Mouse (Mus musculus) lung, postnatal 0 days (tissue): ENCODE results near the gene Ankrd36.

Source experiments
- CTCF ChIP-seq: IDR thresholded peaks from 2 replicates; pipeline ENCODE4 v1.5.1; 2016; ENCODE audit warnings: antibody characterized with exemption, mild to moderate bottlenecking
- EP300 ChIP-seq: IDR thresholded peaks from 2 replicates; pipeline ENCODE4 v1.6.1; 2016; ENCODE audit warnings: antibody characterized with exemption, mild to moderate bottlenecking, control low read depth

DNA sequence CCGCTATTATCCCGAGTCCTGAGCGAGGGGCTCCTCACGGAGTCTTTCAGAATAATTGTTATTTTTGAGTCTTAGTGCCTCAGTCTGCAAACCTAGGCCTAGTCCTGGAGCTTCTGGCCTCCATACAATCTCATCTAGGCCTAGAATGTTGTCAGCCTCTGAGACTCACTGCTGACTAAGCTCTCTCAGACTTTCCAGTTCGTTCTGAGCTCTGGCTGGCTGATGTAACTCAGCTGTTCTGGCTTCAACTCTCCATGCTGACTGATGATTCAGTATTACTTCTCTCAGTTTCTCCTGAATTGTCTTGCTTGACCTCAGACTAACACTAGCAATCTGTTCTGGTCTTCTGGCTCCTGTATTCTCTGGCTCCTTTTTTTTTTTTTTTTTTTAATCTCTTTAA, 18.1 kb upstream of the Ankrd36 start:
- TF ChIP-seq EP300 (no peak), CTCF (no peak)
